Mouse (Mus musculus) ES-Bruce4 (cell line): ENCODE data around the gene Klhl29.

Experiments
- CTCF ChIP-seq: IDR thresholded peaks from one replicate; pipeline ENCODE4 v1.8.1; 2011; ENCODE audit warnings: low read depth, low read length
- EP300 ChIP-seq: IDR thresholded peaks from 2 replicates; pipeline ENCODE4 v1.6.1; 2011; ENCODE audit warnings: low read depth, low read length; ENCODE audit not compliant: insufficient read depth
- POLR2A ChIP-seq: IDR thresholded peaks from one replicate; pipeline ENCODE4 v1.8.1; 2011; ENCODE audit warnings: low read length; ENCODE audit not compliant: insufficient read depth

GRCm38 (mm10) chr12:5267271-5268187 is 108.0 kb downstream of the Klhl29 start:
- TF ChIP-seq CTCF, result no peak
- no peak for TF ChIP-seq POLR2A
- no peak for TF ChIP-seq EP300
